ENCODE assay signal across 25 mouse cellular contexts in genomic region chr5:54211457-54211856, GRCm38 (mm10).
"Had no signal": no experiment of that assay in that cellular context is flagged by ENCODE, and none has a peak within 500 bp of the region (broad histone marks: within the 10 kb centered on the region; RNA-seq: fewer than 3 reads in every experiment).

No protein-coding gene starts in this region.

- H3K9me3 ChIP-seq: heart, embryonic 10.5 days; heart, embryonic 12.5 days; hindbrain, embryonic 10.5 days; hindbrain, embryonic 12.5 days; intestine, embryonic 15.5 days; limb, embryonic 13.5 days; limb, embryonic 15.5 days; liver, embryonic 12.5 days had no signal

- H3K4me2 ChIP-seq: heart, embryonic 12.5 days; hindbrain, embryonic 12.5 days; hindbrain, embryonic 14.5 days; intestine, embryonic 15.5 days; limb, embryonic 13.5 days; limb, embryonic 15.5 days; liver, embryonic 12.5 days had no signal

- H3K36me3 ChIP-seq: heart, embryonic 10.5 days; heart, embryonic 12.5 days; hindbrain, embryonic 10.5 days; hindbrain, embryonic 12.5 days; intestine, embryonic 15.5 days; limb, embryonic 13.5 days; limb, embryonic 15.5 days; liver, embryonic 12.5 days had no signal

- H3K9ac ChIP-seq: heart, embryonic 12.5 days; hindbrain, embryonic 12.5 days; hindbrain, embryonic 14.5 days; intestine, embryonic 15.5 days; limb, embryonic 13.5 days; limb, embryonic 15.5 days; liver, embryonic 12.5 days had no signal

- ATAC-seq: hindbrain, embryonic 16.5 days; inflammation-experienced regulatory T-cells, adult 6 months; intestine, embryonic 15.5 days; intestine, postnatal 0 days; liver, embryonic 12.5 days had no signal

- H3K27ac ChIP-seq: gastrocnemius, adult 2 months; hindbrain, embryonic 10.5 days; hindbrain, embryonic 12.5 days; hindbrain, embryonic 14.5 days; intestine, embryonic 15.5 days; kidney, postnatal 0 days; limb, embryonic 13.5 days; limb, embryonic 15.5 days; liver, embryonic 12.5 days had no signal

- DNase-seq: gastrocnemius, adult 2 months; gastrocnemius, postnatal 10 days; gastrocnemius, postnatal 25 days; heart, adult 18-20 months; heart, postnatal 10 days; heart, postnatal 4 days; kidney, adult 18-20 months; kidney, adult 8-10 months; kidney, postnatal 14 days; layer of hippocampus, adult 9-11 months; layer of hippocampus, postnatal 36 days; left cerebral cortex, postnatal 4 days had no signal

- H3K4me3 ChIP-seq: gastrocnemius, adult 2 months; heart, embryonic 10.5 days; heart, embryonic 12.5 days; hindbrain, embryonic 10.5 days; hindbrain, embryonic 12.5 days; intestine, embryonic 15.5 days; limb, embryonic 13.5 days; limb, embryonic 15.5 days; liver, embryonic 12.5 days had no signal

- H3K4me1 ChIP-seq: hindbrain, embryonic 10.5 days; hindbrain, embryonic 12.5 days; intestine, embryonic 15.5 days; limb, embryonic 13.5 days; limb, embryonic 15.5 days; liver, embryonic 12.5 days had no signal

- H3K27me3 ChIP-seq: heart, embryonic 12.5 days; hindbrain, embryonic 12.5 days; intestine, embryonic 15.5 days; limb, embryonic 13.5 days; limb, embryonic 15.5 days; liver, embryonic 12.5 days had no signal
